Mouse (Mus musculus) embryonic facial prominence, embryonic 13.5 days (tissue): Measurements from ENCODE around the gene Caskin1. TPM values are rescaled to one million over a fixed set of nuclear protein-coding genes. Genes with fewer than 3 reads are reported as not detected.

Experiments used
- ATAC-seq: fragments of 200-750 bp; cut with Nextera tagmentation; 2 replicates; pipeline ENCODE4 v1.8.0; 2017; ENCODE audit warnings: low read depth; ENCODE audit not compliant: insufficient number of reproducible peaks, insufficient read depth, low FRiP score, low TSS enrichment
- H3K27ac ChIP-seq: fragments of 300-500 bp; sonication (generic); 2 replicates; pipeline ENCODE4 v1.5.1; 2015; ENCODE audit warnings: moderate library complexity, mild to moderate bottlenecking, inconsistent platforms
- H3K27me3 ChIP-seq: fragments of 300-500 bp; sonication (generic); 2 replicates; pipeline ENCODE4 v1.6.1; 2015; ENCODE audit warnings: mild to moderate bottlenecking, inconsistent platforms
- H3K36me3 ChIP-seq: fragments of 300-500 bp; sonication (generic); 2 replicates; pipeline ENCODE4 v1.6.1; 2015; ENCODE audit warnings: mild to moderate bottlenecking, inconsistent platforms
- H3K4me1 ChIP-seq: fragments of 300-500 bp; sonication (generic); 2 replicates; pipeline ENCODE4 v1.6.1; 2015; ENCODE audit warnings: inconsistent platforms
- H3K4me2 ChIP-seq: fragments of 300-500 bp; sonication (generic); 2 replicates; pipeline ENCODE4 v1.6.1; 2015; ENCODE audit warnings: moderate library complexity, mild to moderate bottlenecking, inconsistent platforms
- H3K4me3 ChIP-seq: fragments of 300-500 bp; sonication (generic); 2 replicates; pipeline ENCODE4 v1.5.1; 2015; ENCODE audit warnings: mild to moderate bottlenecking, inconsistent platforms
- H3K9ac ChIP-seq: fragments of 300-500 bp; sonication (generic); 2 replicates; pipeline ENCODE4 v1.6.1; 2015; ENCODE audit warnings: mild to moderate bottlenecking, inconsistent platforms
- H3K9me3 ChIP-seq: fragments of 300-500 bp; sonication (generic); 2 replicates; pipeline ENCODE4 v1.6.1; 2016; ENCODE audit warnings: inconsistent platforms
- WGBS: fragments of 180-500 bp; shearing (Covaris S2); methylation state at CpG from one replicate; pipeline ENCODE4 v1.1.7; 2015; ENCODE audit warnings: mixed read lengths; 5-methylcytosine and 5-hydroxymethylcytosine counted together
- polyA plus RNA-seq: library from polyadenylated mRNA; unstranded; fragments of >200 nt; fragmentation: Nextera tagmentation; extraction: Ambion mirVana; gene quantifications from 2 replicates; pipeline ENCODE4 v1.2.1, GENCODE M21; 2015

Gene Caskin1
- polyA plus RNA-seq, 1 experiment from 2014 or later: 3.5 TPM

GRCm38 (mm10) chr17:24473612-24474275, 14.7 kb upstream of the Caskin1 start, which contains the start of gene Bricd5:
TSS of gene Bricd5 (plus strand) at chr17:24473884.
- Histone ChIP-seq H3K4me2 (peak within 1 kb of the TSS; percentile 99), H3K9ac (0 out of 2 replicates have a peak within 1 kb of the TSS, but pooled peaks have one; percentile 91), H3K27me3 (no peaks in the 10 kb centered on the region), H3K27ac (peak within 1 kb of the TSS; percentile 51; the same call in 1 of the 2 replicates), H3K4me1 (peaks cover 53% of the 10 kb centered on the region), H3K36me3 (peaks cover 40% of the 10 kb centered on the region), H3K9me3 (no peaks in the 10 kb centered on the region), H3K4me3 (peak within 1 kb of the TSS; percentile 9; the same call in 1 of the 2 replicates)
- ATAC-seq: no peak
- 57% methylated on average over 6 of the region's 6 CpGs for WGBS

- no peaks in the 10 kb centered on the region for H3K9me3 ChIP-seq
- no peak overlapping the region for H3K9ac ChIP-seq
- no peak overlapping the region for H3K4me3 ChIP-seq
- ATAC-seq: no peak
- WGBS: 57% methylated on average over 5 of the region's 5 CpGs
- no peak overlapping the region; the same call in 1 of the 2 replicates for H3K27ac ChIP-seq
- H3K27me3 ChIP-seq: no peaks in the 10 kb centered on the region
- H3K4me1 ChIP-seq: peaks cover 53% of the 10 kb centered on the region
- H3K4me2 ChIP-seq: no peak overlapping the region
- H3K36me3 ChIP-seq: peaks cover 40% of the 10 kb centered on the region
These were observed 13.8 kb upstream of the Caskin1 start for GRCm38 (mm10) chr17:24474557-24474956.

- Histone ChIP-seq H3K36me3 (peaks cover 40% of the 10 kb centered on the region), H3K27ac (no peak overlapping the region), H3K4me2 (no peak overlapping the region), H3K4me3 (no peak overlapping the region), H3K27me3 (no peaks in the 10 kb centered on the region), H3K4me1 (peaks cover 62% of the 10 kb centered on the region), H3K9ac (no peak overlapping the region), H3K9me3 (no peaks in the 10 kb centered on the region)
- ATAC-seq: no peak
- 89% methylated on average over 6 of the region's 6 CpGs for WGBS
These were observed 12.8 kb upstream of the Caskin1 start for GRCm38 (mm10) chr17:24475586-24475985.

DNA sequence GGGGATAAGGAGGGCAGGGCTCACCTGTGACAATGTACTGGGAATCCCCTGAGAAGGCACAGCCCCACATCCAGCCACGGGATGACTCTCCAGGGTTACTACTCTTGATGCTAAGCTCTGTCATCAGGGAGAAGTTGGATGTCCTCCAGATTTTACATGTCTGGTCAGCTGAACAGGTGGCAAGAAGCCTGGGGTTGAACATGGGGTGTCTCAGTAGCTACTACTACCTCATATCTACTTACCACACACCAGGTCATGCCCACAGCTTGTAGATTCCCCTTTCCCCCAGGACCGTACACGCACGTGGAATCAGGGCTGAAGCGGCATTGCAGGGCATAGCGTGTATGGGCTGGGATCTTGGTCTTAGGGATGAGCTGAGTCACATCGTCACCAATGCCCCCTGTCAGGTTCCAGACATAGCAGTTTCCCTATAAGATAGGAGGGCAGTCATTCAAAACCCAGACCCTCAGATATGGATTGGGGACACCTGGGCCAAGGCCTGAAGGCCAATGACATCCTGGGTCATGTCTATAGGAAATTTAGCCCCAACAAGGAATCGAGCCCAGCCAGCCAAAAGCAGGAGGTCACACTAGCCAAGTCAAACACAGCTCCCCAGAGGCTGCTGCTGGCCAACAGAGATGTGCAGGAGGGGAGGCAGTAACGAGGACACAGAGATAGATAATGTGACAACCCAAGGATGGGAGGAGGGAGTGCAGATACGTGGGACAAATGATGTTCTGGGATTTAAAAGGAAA, 12.2 kb upstream of the Caskin1 start:
- no peaks in the 10 kb centered on the region for H3K9me3 ChIP-seq
- peaks cover 56% of the 10 kb centered on the region for H3K4me1 ChIP-seq
- no peak overlapping the region for H3K9ac ChIP-seq
- peaks cover 40% of the 10 kb centered on the region for H3K36me3 ChIP-seq
- ATAC-seq: no peak
- H3K27ac ChIP-seq: no peak overlapping the region
- WGBS: 93% methylated on average over 10 of the region's 10 CpGs
- no peak overlapping the region for H3K4me2 ChIP-seq
- no peak overlapping the region for H3K4me3 ChIP-seq
- no peaks in the 10 kb centered on the region for H3K27me3 ChIP-seq

DNA sequence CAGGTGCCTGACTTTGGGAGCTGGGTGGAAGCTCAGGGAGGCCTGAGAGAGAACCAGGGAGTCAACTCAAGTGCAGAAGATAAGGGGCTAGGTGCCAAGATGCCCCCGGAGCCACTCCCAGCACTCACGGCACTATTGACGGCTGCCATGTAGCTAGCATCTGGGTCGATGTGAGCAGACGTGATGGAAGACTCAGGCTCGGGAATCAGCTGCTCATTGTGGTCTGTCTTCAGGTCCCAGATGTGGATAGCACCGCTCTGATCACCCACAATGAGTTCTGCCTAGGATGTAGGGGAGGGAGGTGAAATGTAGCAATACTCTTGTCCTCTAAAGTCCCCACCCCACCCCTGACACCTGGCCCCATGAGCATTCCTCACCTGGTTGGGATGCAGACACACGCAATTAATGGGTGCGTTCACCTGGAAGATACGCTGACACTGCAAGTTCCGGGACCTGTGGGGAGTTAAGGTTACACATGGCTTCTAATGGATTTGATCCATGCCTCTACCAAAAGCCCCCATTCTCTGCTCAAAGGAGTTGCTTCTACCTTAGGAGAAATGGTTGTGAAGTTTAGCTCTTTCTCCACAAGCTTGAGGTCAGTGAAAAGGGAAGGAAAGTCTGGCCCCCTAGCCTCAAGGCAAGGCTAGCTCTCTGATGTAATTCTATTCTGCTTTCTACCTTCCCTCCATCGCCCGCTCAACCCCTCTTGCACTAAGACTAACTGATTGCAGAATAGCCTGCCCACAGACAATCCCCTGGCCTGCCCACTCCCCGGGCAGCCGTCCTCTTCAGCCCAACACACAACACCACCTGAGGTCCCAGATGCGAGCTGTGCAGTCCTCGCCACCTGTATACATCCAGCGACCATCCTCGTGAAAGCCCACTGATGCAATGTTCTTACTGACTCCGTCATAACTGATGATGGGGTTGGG, 11.1 kb upstream of the Caskin1 start:
- H3K9ac ChIP-seq: peak overlapping the region; percentile 91
- WGBS: 88% methylated on average over 20 of the region's 20 CpGs
- H3K4me2 ChIP-seq: peak overlapping the region; percentile 71
- no peak for ATAC-seq
- H3K9me3 ChIP-seq: no peaks in the 10 kb centered on the region
- H3K4me1 ChIP-seq: peaks cover 44% of the 10 kb centered on the region
- H3K4me3 ChIP-seq: peak overlapping the region; percentile 76
- H3K27me3 ChIP-seq: no peaks in the 10 kb centered on the region
- H3K36me3 ChIP-seq: peaks cover 40% of the 10 kb centered on the region
- H3K27ac ChIP-seq: no peak overlapping the region

DNA sequence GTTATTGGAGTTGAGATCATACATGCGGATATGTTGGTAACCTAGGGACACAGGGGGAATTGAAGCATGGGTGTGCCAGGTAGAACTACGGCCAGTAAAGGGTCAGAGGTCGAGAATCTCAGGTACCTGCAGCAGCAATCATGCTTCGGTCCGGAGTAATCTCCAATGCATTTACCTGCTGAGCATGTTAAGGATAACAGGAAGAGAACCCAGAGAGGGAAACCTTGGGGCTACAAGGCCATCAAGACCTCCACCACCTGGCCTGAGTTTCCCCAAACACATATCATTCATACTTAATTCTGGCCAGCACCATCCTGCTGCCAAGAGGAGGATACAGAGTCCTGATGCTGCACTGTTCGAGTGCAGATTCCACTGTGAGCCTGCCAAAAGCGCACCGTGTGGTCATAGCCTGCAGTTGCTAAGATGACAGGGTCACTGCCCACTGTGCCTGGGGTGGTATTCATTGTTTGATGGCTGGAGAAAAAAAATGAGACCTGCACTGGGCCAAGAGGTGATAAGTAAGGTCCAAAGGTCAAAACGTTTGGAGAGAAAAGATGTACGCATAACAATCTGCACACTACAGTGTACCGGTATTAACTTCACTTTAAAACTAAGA, 10.3 kb upstream of the Caskin1 start:
- WGBS: 49% methylated on average over 11 of the region's 11 CpGs
- H3K4me3 ChIP-seq: peak overlapping the region; percentile 76
- no peaks in the 10 kb centered on the region for H3K9me3 ChIP-seq
- peaks cover 37% of the 10 kb centered on the region for H3K4me1 ChIP-seq
- no peak for ATAC-seq
- H3K4me2 ChIP-seq: peak overlapping the region; percentile 71
- H3K9ac ChIP-seq: peak overlapping the region; percentile 91
- peaks cover 40% of the 10 kb centered on the region for H3K36me3 ChIP-seq
- no peaks in the 10 kb centered on the region for H3K27me3 ChIP-seq
- no peak overlapping the region for H3K27ac ChIP-seq

- H3K4me3 ChIP-seq: peak within 1 kb of the TSS; percentile 76
- whole genome bisulfite sequencing: under 1% methylated on average over 48 of the region's 48 CpGs
- ATAC-seq: peak; percentile 87
- peak within 1 kb of the TSS; percentile 71 for H3K4me2 ChIP-seq
- peak within 1 kb of the TSS; percentile 97 for H3K27ac ChIP-seq
- H3K9ac ChIP-seq: peak within 1 kb of the TSS; percentile 91
- H3K4me1 ChIP-seq: peaks cover 30% of the 10 kb centered on the region
- H3K9me3 ChIP-seq: no peaks in the 10 kb centered on the region
- no peaks in the 10 kb centered on the region for H3K27me3 ChIP-seq
- peaks cover 34% of the 10 kb centered on the region for H3K36me3 ChIP-seq
These were observed 9.6 kb upstream of the Caskin1 start, which contains the start of gene Mlst8 for GRCm38 (mm10) chr17:24478663-24479380. TSS of gene Mlst8 (minus strand) at chr17:24479078.

DNA sequence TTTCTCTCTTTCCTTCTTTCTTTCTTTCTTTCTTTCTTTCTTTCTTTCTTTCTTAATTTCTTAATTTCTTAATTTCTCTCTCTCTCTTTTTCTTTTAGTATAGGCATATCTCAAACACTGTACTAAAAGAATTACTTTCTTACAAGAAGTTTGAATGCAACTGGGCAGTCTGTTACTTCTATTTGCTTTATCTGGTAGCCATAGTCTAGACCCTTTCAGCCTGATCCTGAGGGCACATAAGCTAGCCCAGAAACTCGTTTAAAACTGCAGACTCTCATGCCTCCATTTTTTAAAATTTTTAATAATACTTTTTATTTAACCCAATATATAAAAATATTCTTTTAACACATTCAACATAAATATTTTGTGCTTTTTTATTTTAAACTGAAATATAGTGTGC, 9.0 kb upstream of the Caskin1 start:
- Histone ChIP-seq H3K27me3 (no peaks in the 10 kb centered on the region), H3K4me2 (peak overlapping the region; percentile 71), H3K4me1 (peaks cover 24% of the 10 kb centered on the region), H3K9me3 (no peaks in the 10 kb centered on the region), H3K36me3 (peaks cover 28% of the 10 kb centered on the region), H3K4me3 (peak overlapping the region; percentile 76), H3K27ac (no peak overlapping the region), H3K9ac (peak overlapping the region; percentile 91)
- 21% methylated on average over 1 of the region's 1 CpGs for WGBS
- no peak for ATAC-seq

DNA sequence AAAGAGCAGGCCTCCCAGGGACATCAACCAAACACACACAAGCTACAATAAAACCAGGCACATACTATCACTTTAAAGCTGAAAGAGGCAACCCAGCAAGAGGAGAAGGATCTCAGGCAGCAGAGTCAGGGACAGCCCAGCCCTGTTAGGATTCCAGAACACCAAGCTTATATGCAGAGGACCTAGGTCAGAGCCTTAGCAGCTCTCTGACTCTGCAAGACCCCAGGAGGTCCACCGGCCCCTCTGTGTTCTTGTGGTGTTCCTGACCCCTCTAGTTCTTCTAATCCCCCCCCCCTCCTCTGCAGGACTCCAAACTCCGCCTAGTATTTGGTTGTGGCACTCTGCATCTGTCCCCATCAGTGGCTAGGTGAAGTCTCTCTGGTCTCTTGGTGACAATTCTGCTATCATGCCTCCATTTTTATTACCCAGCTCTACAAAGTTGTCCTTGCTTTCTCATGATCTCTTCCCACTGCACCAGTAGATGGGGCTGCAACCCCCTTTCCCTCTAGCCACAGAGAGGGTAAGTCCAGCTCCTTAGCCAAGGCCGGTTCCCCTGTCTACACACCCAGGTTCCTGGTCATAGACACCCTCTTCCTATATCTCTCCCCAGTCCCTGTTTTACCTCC, 8.1 kb upstream of the Caskin1 start:
- Histone ChIP-seq H3K4me2 (no peak overlapping the region), H3K9me3 (no peaks in the 10 kb centered on the region), H3K27me3 (no peaks in the 10 kb centered on the region), H3K9ac (0 out of 2 replicates have a peak overlapping the region, but pooled peaks have one; percentile 49), H3K4me1 (peaks cover 22% of the 10 kb centered on the region), H3K4me3 (no peak overlapping the region), H3K36me3 (peaks cover 19% of the 10 kb centered on the region), H3K27ac (no peak overlapping the region)
- WGBS: 42% methylated on average over 3 of the region's 3 CpGs
- ATAC-seq: no peak
